Mouse (Mus musculus) G1E (cell line): ENCODE data around the gene Slc35e1. TPM values are rescaled to one million over a fixed set of nuclear protein-coding genes. Genes with fewer than 3 reads are reported as not detected.

Experiments
- ATAC-seq: 2 replicates; pipeline ENCODE4 v1.8.0; 2016; ENCODE audit warnings: mild to moderate bottlenecking; ENCODE audit not compliant: insufficient number of reproducible peaks, poor library complexity, low FRiP score, severe bottlenecking; ENCODE audit errors: extremely low read depth
- DNase-seq: peaks from one replicate; pipeline ENCODE4 v3.0.0; 2012; ENCODE audit warnings: low spot score
- H3K27me3 ChIP-seq: 2 replicates; pipeline ENCODE4 v1.6.1; 2012; ENCODE audit warnings: mild to moderate bottlenecking, low read length, inconsistent platforms; ENCODE audit not compliant: insufficient read depth
- H3K36me3 ChIP-seq: replicated peaks from 2 replicates; pipeline ENCODE3; 2012; ENCODE audit warnings: mild to moderate bottlenecking, inconsistent platforms
- H3K4me1 ChIP-seq: 2 replicates; pipeline ENCODE4 v1.6.1; 2012; ENCODE audit warnings: low read depth, low read length, inconsistent platforms, mixed read lengths; ENCODE audit not compliant: insufficient read depth
- H3K4me3 ChIP-seq: 2 replicates; pipeline ENCODE4 v1.5.1; 2012; ENCODE audit warnings: low read depth, mild to moderate bottlenecking, inconsistent platforms, low read length, moderate library complexity, mixed read lengths
- H3K9me3 ChIP-seq: replicated peaks from 2 replicates; pipeline ENCODE4 v1.6.1; 2012; ENCODE audit warnings: inconsistent platforms
- CTCF ChIP-seq: IDR thresholded peaks from 2 replicates; pipeline ENCODE4 v1.5.1; 2012; ENCODE audit warnings: low read depth, low read length, inconsistent platforms, mixed read lengths
- GATA1 ChIP-seq: IDR thresholded peaks from 2 replicates; pipeline ENCODE4 v1.6.1; 2012; ENCODE audit warnings: borderline replicate concordance, low read length, inconsistent platforms, mixed read lengths
- GATA2 ChIP-seq: IDR thresholded peaks from 2 replicates; pipeline ENCODE4 v1.6.1; 2012; ENCODE audit warnings: low read depth, low read length, inconsistent platforms, borderline replicate concordance
- POLR2AphosphoS5 ChIP-seq: IDR thresholded peaks from 2 replicates; pipeline ENCODE4 v1.6.1; 2012; ENCODE audit warnings: low read depth, low read length, inconsistent platforms; ENCODE audit not compliant: insufficient replicate concordance
- TAL1 ChIP-seq: conservative IDR thresholded peaks from 2 replicates; pipeline ENCODE4 v1.6.1; 2012; ENCODE audit warnings: low read depth, low read length, inconsistent platforms, mixed read lengths
- polyA plus RNA-seq: library from polyadenylated mRNA; stranded (reverse); fragments of >175 nt; gene quantifications from 2 replicates; pipeline ENCODE4 v1.2.3, GENCODE M21; 2012
- total RNA-seq, 2 experiments: library from RNA; stranded (forward) in 1 of 2; stranded (reverse) in 1 of 2; fragments of 200-1000 nt in 1 of 2; fragments of >200 nt in 1 of 2; fragmentation: Nextera tagmentation in 1 of 2; gene quantifications; 2 replicates each; pipeline ENCODE4 v1.2.3; 2014 to 2017

Gene Slc35e1
- total and polyA plus RNA-seq, 3 experiments = 9.0 to 40.9 (median 22.7) TPM

DNA sequence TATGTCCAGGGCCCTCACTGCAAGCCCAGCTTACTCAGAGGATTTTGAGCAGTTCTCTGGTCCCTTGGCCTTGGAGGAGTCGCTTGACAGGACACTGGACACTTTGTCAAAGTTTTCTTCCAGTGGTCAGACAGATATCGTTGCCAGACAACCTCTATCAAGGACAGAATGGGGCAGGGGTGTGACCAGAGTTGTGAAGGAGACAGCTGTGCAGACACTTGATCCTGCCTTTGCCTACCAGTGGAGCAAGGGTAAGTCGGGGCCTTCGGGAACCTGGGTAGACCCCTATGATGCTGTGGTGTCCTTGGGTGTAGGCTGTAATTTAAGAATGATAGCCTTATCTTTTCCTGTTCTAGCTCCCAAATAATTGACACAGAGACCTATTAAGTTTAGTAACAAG, 37.1 kb downstream of the Slc35e1 start:
- no peak overlapping the region for H3K4me3 ChIP-seq
- TF ChIP-seq GATA1 (no peak), TAL1 (no peak), GATA2 (no peak), CTCF (no peak), POLR2AphosphoS5 (no peak)
- peaks cover 3% of the 10 kb centered on the region for H3K9me3 ChIP-seq
- ATAC-seq (no peak), DNase-seq (no peak)
- H3K36me3 ChIP-seq = peaks cover 90% of the 10 kb centered on the region
- H3K4me1 ChIP-seq = no peaks in the 10 kb centered on the region
- no peaks in the 10 kb centered on the region for H3K27me3 ChIP-seq

DNA sequence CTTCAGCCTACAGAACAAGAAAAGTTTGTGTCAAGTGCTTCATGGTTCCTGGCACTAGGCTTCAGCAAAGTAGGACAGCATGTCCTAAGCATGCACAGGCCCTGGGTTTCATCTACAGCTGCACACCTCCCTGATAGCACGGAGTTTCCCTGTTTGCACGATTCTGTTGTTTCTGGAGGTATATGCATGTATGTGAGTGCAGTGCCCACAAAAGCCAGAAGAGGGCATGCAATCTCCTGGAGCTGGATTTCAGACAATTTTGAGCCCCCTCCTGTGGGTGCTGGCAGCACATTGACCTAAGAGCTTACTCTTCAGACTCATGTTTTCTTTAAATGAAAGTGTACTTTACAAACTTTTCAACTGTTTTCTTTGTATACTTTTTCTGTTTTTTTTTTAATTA, 38.5 kb downstream of the Slc35e1 start:
- peaks cover 90% of the 10 kb centered on the region for H3K36me3 ChIP-seq
- DNase-seq (no peak), ATAC-seq (no peak)
- TF ChIP-seq CTCF (no peak), POLR2AphosphoS5 (no peak), GATA1 (no peak), GATA2 (no peak), TAL1 (no peak)
- H3K4me1 ChIP-seq = no peaks in the 10 kb centered on the region; the same call in 1 of the 2 replicates
- H3K4me3 ChIP-seq = no peak overlapping the region
- peaks cover 3% of the 10 kb centered on the region for H3K9me3 ChIP-seq
- H3K27me3 ChIP-seq = no peaks in the 10 kb centered on the region

DNA sequence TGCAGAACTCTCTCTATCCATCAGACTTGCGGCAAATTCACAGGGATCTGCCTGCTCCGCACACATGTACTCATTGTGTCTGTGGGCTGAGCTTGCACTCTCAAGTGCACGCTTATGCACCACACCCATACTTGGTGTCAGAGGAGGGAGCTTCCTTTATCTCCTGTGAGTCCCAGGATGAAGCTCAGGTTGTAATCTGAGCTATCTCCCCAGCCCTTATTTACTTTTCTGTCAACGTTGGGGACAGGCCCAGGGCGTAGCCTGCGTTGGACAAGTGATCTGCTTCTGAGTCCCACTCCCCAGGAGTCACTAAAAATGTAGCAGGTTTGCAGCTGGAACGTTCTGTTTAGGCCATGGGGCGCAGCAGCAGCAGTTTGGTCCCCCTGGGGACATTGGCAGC, 40.9 kb downstream of the Slc35e1 start:
- no peak for DNase-seq
- peaks cover 86% of the 10 kb centered on the region for H3K36me3 ChIP-seq
- TF ChIP-seq GATA1 (no peak), GATA2 (no peak), POLR2AphosphoS5 (no peak), CTCF (no peak), TAL1 (no peak)
- H3K27me3 ChIP-seq = no peaks in the 10 kb centered on the region
- no peak for ATAC-seq
- H3K4me3 ChIP-seq = no peak overlapping the region
- peaks cover 3% of the 10 kb centered on the region for H3K9me3 ChIP-seq
- H3K4me1 ChIP-seq = peaks cover 12% of the 10 kb centered on the region

DNA sequence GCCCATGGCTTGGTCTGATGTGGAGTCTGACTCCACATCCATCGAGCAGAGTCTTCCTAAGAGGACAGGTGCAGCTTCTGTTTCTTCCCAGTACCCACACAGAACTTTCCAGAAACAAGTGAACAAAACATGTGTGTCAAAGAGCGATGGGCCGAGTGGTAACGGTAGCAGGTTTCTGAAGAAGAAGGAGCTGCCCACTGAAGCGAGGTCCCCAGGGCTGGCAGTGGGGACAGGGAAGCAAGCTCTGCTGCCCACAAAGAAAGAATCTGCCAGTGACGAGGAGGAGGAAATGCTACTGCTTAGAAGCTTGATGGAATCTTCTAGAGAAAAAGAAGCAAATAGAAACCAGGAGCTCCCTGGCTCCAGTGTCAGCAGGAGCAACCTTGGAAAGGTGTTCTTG, 47.3 kb downstream of the Slc35e1 start:
- ATAC-seq (no peak), DNase-seq (no peak)
- Histone ChIP-seq H3K4me1 (peaks cover 43% of the 10 kb centered on the region), H3K4me3 (peak overlapping the region; percentile 55; the same call in 1 of the 2 replicates), H3K27me3 (0 out of 2 replicates have a peak, but pooled peaks cover 3% of the 10 kb centered on the region), H3K36me3 (peaks cover 45% of the 10 kb centered on the region), H3K9me3 (no peaks in the 10 kb centered on the region)
- TF ChIP-seq CTCF (no peak), GATA2 (no peak), GATA1 (no peak), TAL1 (no peak), POLR2AphosphoS5 (no peak)

DNA sequence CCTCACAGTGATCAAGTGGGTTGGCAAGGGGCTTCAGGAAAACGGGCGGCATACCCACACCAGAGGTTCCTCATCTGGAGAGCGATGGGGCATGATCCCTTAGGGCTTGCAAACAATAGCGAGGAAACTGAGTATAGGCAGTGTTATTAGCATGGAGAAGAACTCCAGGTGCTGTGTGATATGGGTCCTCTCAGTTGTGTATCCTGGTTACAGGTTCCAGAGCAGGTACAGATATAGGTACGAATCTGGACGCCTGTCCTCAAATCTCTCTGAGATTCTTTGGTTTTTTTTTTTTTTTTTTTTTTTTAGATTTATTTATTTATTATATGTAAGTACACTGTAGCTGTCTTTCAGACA, 48.4 kb downstream of the Slc35e1 start:
- TF ChIP-seq GATA2 (no peak), POLR2AphosphoS5 (no peak), CTCF (no peak), TAL1 (no peak), GATA1 (no peak)

GRCm38 (mm10) chr8:72443338-72443993, 48.9 kb downstream of the Slc35e1 start, which contains the start of the genes Calr3 and 1700030K09Rik:
Gene Calr3, minus strand, starts transcription at chr8:72443870.
Gene 1700030K09Rik, plus strand, starts transcription at chr8:72443880.
- DNase-seq (peak; percentile 86), ATAC-seq (peak; percentile 98)
- peaks cover 41% of the 10 kb centered on the region for H3K4me1 ChIP-seq
- peaks cover 30% of the 10 kb centered on the region for H3K36me3 ChIP-seq
- peak within 1 kb of the TSS; percentile 74 for H3K4me3 ChIP-seq
- H3K27me3 ChIP-seq = peaks cover 3% of the 10 kb centered on the region; the same call in 1 of the 2 replicates
- no peak for TF ChIP-seq TAL1
- no peak for TF ChIP-seq POLR2AphosphoS5
- no peaks in the 10 kb centered on the region for H3K9me3 ChIP-seq

More for the DNA sequence above, 48.4 kb downstream of the Slc35e1 start:
- DNase-seq (no peak), ATAC-seq (peak; percentile 18; the same call in 1 of the 2 replicates)
- Histone ChIP-seq H3K9me3 (no peaks in the 10 kb centered on the region), H3K36me3 (peaks cover 34% of the 10 kb centered on the region), H3K27me3 (0 out of 2 replicates have a peak, but pooled peaks cover 3% of the 10 kb centered on the region), H3K4me1 (peaks cover 43% of the 10 kb centered on the region), H3K4me3 (peak overlapping the region; percentile 74)
